Mouse (Mus musculus): ENCODE measurements around the gene Syn3. TPM values are rescaled to one million over a fixed set of nuclear protein-coding genes. Genes with fewer than 3 reads are reported as not detected.
A peak's percentile ranks its signal among the peaks of the same experiment; 100 is the strongest.

Syn3 gene
- polyA plus RNA-seq, 1 experiment from 2014 or later: 4.9 TPM

GRCm38 (mm10) chr10:86182183-86182805 lies 316.4 kb downstream of the Syn3 start:
- ATAC-seq (ENCODE audit: insufficient number of reproducible peaks, insufficient read depth, low FRiP score, low TSS enrichment, low read depth): no peak
- Histone ChIP-seq H3K4me3 (no peak overlapping the region), H3K9me3 (no peaks in the 10 kb centered on the region), H3K9ac (no peak overlapping the region), H3K27ac (peak overlapping the region; percentile 68; the same call in 1 of the 2 replicates), H3K4me2 (no peak overlapping the region), H3K36me3 (no peaks in the 10 kb centered on the region), H3K27me3 (no peaks in the 10 kb centered on the region), H3K4me1 (peaks cover 19% of the 10 kb centered on the region; the same call in 1 of the 2 replicates)
- 34% methylated on average over 3 of the region's 3 CpGs for WGBS

GRCm38 (mm10) chr10:86176411-86176810 lies 322.3 kb downstream of the Syn3 start:
- Histone ChIP-seq H3K36me3 (no peaks in the 10 kb centered on the region), H3K4me1 (no peaks in the 10 kb centered on the region), H3K4me3 (no peak overlapping the region), H3K4me2 (no peak overlapping the region), H3K27ac (no peak overlapping the region), H3K9ac (no peak overlapping the region), H3K9me3 (no peaks in the 10 kb centered on the region), H3K27me3 (no peaks in the 10 kb centered on the region)
- no peak for ATAC-seq (ENCODE audit: insufficient number of reproducible peaks, insufficient read depth, low FRiP score, low TSS enrichment, low read depth)
- WGBS: 90% methylated on average over 2 of the region's 2 CpGs

DNA sequence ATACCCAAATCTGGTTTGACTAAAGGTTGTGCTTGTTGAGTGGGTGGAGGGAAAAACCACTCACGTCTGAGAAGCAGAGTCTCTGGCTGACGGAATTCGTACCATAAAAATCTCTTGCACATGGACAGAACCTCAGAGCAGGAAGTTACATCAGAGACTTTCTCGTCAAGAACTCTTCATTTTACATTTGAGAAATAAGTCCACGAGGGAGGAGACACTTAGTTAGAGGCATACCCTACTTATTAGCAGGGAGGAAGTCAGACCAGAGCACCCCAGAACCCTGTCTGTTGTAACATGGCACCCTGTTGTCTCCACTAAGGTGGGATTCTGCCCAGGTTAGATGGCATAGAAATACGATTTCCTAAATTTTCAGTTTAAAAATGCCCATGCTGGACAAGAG lies 324.7 kb downstream of the Syn3 start:
- H3K4me2 ChIP-seq: no peak overlapping the region
- H3K36me3 ChIP-seq: no peaks in the 10 kb centered on the region
- no peak overlapping the region for H3K4me3 ChIP-seq
- no peak for ATAC-seq (ENCODE audit: insufficient number of reproducible peaks, insufficient read depth, low FRiP score, low TSS enrichment, low read depth)
- H3K27ac ChIP-seq: no peak overlapping the region
- H3K9ac ChIP-seq: no peak overlapping the region
- no peaks in the 10 kb centered on the region for H3K4me1 ChIP-seq
- no peaks in the 10 kb centered on the region for H3K9me3 ChIP-seq
- no peaks in the 10 kb centered on the region for H3K27me3 ChIP-seq
- 54% methylated on average over 6 of the region's 6 CpGs for WGBS

DNA sequence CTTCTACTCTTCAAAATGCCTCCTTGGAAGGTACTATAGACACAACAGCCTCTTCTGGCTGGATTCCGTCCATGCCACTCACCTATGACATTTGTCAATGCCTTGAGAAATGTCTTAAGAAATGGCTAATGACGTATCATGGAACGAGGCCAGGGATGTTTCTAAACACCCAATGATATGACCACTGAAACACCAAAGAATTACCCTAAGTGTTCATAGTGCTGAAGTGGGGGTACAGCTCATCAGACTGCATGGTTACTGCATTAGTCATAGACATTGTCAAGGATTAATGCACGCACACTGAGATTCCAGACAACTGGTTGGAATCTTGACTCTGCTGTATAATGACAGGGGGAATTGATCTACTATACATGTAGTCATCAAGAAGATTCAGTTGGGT lies 325.4 kb downstream of the Syn3 start:
- ATAC-seq (ENCODE audit: insufficient number of reproducible peaks, insufficient read depth, low FRiP score, low TSS enrichment, low read depth): no peak
- no peaks in the 10 kb centered on the region for H3K36me3 ChIP-seq
- 84% methylated on average over 4 of the region's 4 CpGs for WGBS

GRCm38 (mm10) chr10:86171246-86171645 lies 327.4 kb downstream of the Syn3 start:
- H3K9ac ChIP-seq: no peak overlapping the region
- no peak overlapping the region for H3K4me3 ChIP-seq
- no peak for ATAC-seq (ENCODE audit: insufficient number of reproducible peaks, insufficient read depth, low FRiP score, low TSS enrichment, low read depth)
- WGBS: 97% methylated on average over 1 of the region's 1 CpGs
- no peak overlapping the region for H3K27ac ChIP-seq
- H3K4me2 ChIP-seq: no peak overlapping the region
- H3K9me3 ChIP-seq: no peaks in the 10 kb centered on the region
- H3K27me3 ChIP-seq: no peaks in the 10 kb centered on the region
- no peaks in the 10 kb centered on the region for H3K36me3 ChIP-seq
- peaks cover 9% of the 10 kb centered on the region for H3K4me1 ChIP-seq

More for the DNA sequence above, 325.4 kb downstream of the Syn3 start:
- Histone ChIP-seq H3K4me3 (no peak overlapping the region), H3K9me3 (no peaks in the 10 kb centered on the region), H3K9ac (no peak overlapping the region), H3K27me3 (no peaks in the 10 kb centered on the region), H3K4me1 (no peaks in the 10 kb centered on the region), H3K4me2 (no peak overlapping the region), H3K27ac (no peak overlapping the region)

DNA sequence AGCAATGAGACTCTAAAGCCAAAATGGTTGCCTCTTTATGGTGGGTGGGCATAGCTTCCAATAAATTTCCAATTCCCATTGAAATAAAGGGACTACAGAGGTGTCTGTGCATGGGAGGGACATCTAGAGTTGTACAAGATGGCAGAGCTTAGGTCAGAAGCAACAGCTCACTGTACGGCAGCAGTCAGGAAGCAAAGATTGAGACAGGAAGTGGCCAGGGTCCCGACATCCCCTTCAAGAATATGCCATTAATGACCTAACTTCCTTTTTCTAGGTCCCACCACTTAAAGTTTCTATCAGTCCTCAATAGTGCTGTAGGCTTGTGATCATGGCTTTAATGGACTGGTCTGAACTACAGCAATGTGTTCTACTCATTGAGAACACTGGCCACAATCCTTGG lies 330.6 kb downstream of the Syn3 start:
- no peak overlapping the region for H3K27ac ChIP-seq

DNA sequence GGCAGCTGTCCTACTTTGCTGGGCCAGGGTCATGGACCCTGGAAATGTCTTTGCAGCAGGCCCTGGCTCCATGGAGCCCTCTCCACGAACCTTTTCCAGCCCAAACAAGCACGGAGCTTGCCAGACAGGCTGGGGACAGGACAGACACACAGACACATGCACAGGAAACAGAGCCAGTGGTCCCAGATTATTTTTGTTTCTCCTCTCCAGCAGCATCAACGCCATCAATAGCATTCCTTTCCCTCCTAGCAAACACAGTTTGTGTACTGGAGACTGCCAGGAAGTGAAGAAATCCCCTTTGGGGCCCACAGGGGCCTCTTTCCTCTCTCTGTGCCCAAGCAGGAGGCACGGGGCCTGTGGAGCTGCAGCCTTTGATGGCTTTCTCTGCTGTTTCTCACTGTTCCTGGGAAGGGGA lies 331.8 kb downstream of the Syn3 start:
- H3K4me3 ChIP-seq: no peak overlapping the region
- H3K27me3 ChIP-seq: no peaks in the 10 kb centered on the region
- H3K4me2 ChIP-seq: no peak overlapping the region
- ATAC-seq (ENCODE audit: insufficient number of reproducible peaks, insufficient read depth, low FRiP score, low TSS enrichment, low read depth): no peak
- WGBS: 12% methylated on average over 4 of the region's 4 CpGs
- peak overlapping the region; percentile 44; the same call in 1 of the 2 replicates for H3K9ac ChIP-seq
- peaks cover 9% of the 10 kb centered on the region for H3K4me1 ChIP-seq
- peak overlapping the region; percentile 72 for H3K27ac ChIP-seq
- no peaks in the 10 kb centered on the region for H3K9me3 ChIP-seq
- no peaks in the 10 kb centered on the region for H3K36me3 ChIP-seq

More for the DNA sequence above, 330.6 kb downstream of the Syn3 start:
- Histone ChIP-seq H3K9me3 (no peaks in the 10 kb centered on the region), H3K4me2 (no peak overlapping the region), H3K36me3 (no peaks in the 10 kb centered on the region), H3K9ac (no peak overlapping the region), H3K27me3 (no peaks in the 10 kb centered on the region), H3K4me1 (peaks cover 9% of the 10 kb centered on the region), H3K4me3 (no peak overlapping the region)
- 83% methylated on average over 2 of the region's 2 CpGs for WGBS
- no peak for ATAC-seq (ENCODE audit: insufficient number of reproducible peaks, insufficient read depth, low FRiP score, low TSS enrichment, low read depth)

- H3K36me3 ChIP-seq: no peaks in the 10 kb centered on the region
- WGBS: 67% methylated on average over 3 of the region's 3 CpGs
- no peaks in the 10 kb centered on the region for H3K9me3 ChIP-seq
- no peaks in the 10 kb centered on the region for H3K27me3 ChIP-seq
- no peak overlapping the region for H3K9ac ChIP-seq
- no peak overlapping the region for H3K27ac ChIP-seq
- no peak overlapping the region for H3K4me2 ChIP-seq
- peaks cover 15% of the 10 kb centered on the region for H3K4me1 ChIP-seq
- ATAC-seq (ENCODE audit: insufficient number of reproducible peaks, insufficient read depth, low FRiP score, low TSS enrichment, low read depth): no peak
- no peak overlapping the region for H3K4me3 ChIP-seq
These were observed 334.6 kb downstream of the Syn3 start for GRCm38 (mm10) chr10:86164098-86164497.

- H3K36me3 ChIP-seq: no peaks in the 10 kb centered on the region
- H3K4me1 ChIP-seq: peaks cover 18% of the 10 kb centered on the region
- no peak overlapping the region for H3K4me3 ChIP-seq
- no peak overlapping the region for H3K4me2 ChIP-seq
- no peak overlapping the region for H3K9ac ChIP-seq
- H3K27me3 ChIP-seq: no peaks in the 10 kb centered on the region
- WGBS: 74% methylated on average over 6 of the region's 6 CpGs
- no peaks in the 10 kb centered on the region for H3K9me3 ChIP-seq
- no peak overlapping the region for H3K27ac ChIP-seq
- no peak for ATAC-seq (ENCODE audit: insufficient number of reproducible peaks, insufficient read depth, low FRiP score, low TSS enrichment, low read depth)
These were observed 336.9 kb downstream of the Syn3 start for GRCm38 (mm10) chr10:86161783-86162271.

- Histone ChIP-seq H3K4me1 (peaks cover 16% of the 10 kb centered on the region), H3K36me3 (no peaks in the 10 kb centered on the region), H3K4me2 (no peak overlapping the region), H3K27me3 (no peaks in the 10 kb centered on the region), H3K27ac (peak overlapping the region; percentile 79), H3K9ac (no peak overlapping the region), H3K9me3 (no peaks in the 10 kb centered on the region), H3K4me3 (no peak overlapping the region)
- 47% methylated on average over 8 of the region's 8 CpGs for WGBS
- no peak for ATAC-seq (ENCODE audit: insufficient number of reproducible peaks, insufficient read depth, low FRiP score, low TSS enrichment, low read depth)
These were observed 340.3 kb downstream of the Syn3 start for GRCm38 (mm10) chr10:86158198-86158899.

- Histone ChIP-seq H3K27me3 (no peaks in the 10 kb centered on the region), H3K9ac (no peak overlapping the region), H3K27ac (no peak overlapping the region), H3K4me1 (peaks cover 24% of the 10 kb centered on the region), H3K9me3 (no peaks in the 10 kb centered on the region), H3K4me2 (no peak overlapping the region), H3K4me3 (no peak overlapping the region), H3K36me3 (no peaks in the 10 kb centered on the region)
- no peak for ATAC-seq (ENCODE audit: insufficient number of reproducible peaks, insufficient read depth, low FRiP score, low TSS enrichment, low read depth)
- WGBS: 66% methylated on average over 3 of the region's 3 CpGs
These were observed 343.4 kb downstream of the Syn3 start for GRCm38 (mm10) chr10:86155344-86155743.

DNA sequence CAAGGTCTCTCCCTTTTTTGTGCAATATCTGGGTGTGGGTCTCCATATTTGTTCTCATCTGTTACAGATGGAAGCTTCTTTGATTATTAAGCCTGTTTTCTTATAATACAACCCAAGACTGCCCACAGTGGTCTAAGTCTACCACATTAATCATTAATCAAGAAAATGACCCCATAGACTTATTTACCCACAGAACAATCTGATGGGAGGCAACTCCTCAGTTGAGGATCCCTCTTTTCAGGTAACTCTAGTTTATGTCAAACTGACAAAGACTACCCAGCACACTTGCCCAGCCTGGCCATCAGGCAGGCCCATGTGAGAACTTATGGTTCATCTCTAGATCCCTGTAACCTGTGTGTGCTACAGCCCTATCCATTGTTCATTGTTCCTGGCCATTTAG lies 345.5 kb downstream of the Syn3 start:
- Histone ChIP-seq H3K27ac (no peak overlapping the region), H3K36me3 (no peaks in the 10 kb centered on the region), H3K9ac (no peak overlapping the region), H3K4me1 (peaks cover 14% of the 10 kb centered on the region), H3K4me2 (no peak overlapping the region), H3K27me3 (no peaks in the 10 kb centered on the region), H3K9me3 (no peaks in the 10 kb centered on the region), H3K4me3 (no peak overlapping the region)
- ATAC-seq (ENCODE audit: insufficient number of reproducible peaks, insufficient read depth, low FRiP score, low TSS enrichment, low read depth): no peak

Data from embryonic facial prominence, embryonic 13.5 days (tissue).